Mouse (Mus musculus) liver, adult 2 months (tissue): ENCODE measurements around the gene Slc2a4. TPM values are rescaled to one million over a fixed set of nuclear protein-coding genes. Genes with fewer than 3 reads are reported as not detected.
A peak's percentile ranks its signal among the peaks of the same experiment; 100 is the strongest.

ENCODE experiments used
- DNase-seq: peaks from one replicate; pipeline ENCODE4 v3.0.0-alpha.2; 2011; ENCODE audit warnings: low read depth, low spot score; ENCODE audit errors: extremely low read depth
- H3K27ac ChIP-seq: fragments of 200-500 bp; replicated peaks from 2 replicates; pipeline ENCODE4 v1.5.1; 2012; ENCODE audit warnings: low read depth, mild to moderate bottlenecking, control low read depth, inconsistent platforms, low read length; ENCODE audit not compliant: insufficient read depth
- H3K27me3 ChIP-seq: fragments of 200-500 bp; 2 replicates; pipeline ENCODE4 v1.6.1; 2012; ENCODE audit warnings: mild to moderate bottlenecking, moderate library complexity, low read length, inconsistent platforms; ENCODE audit not compliant: control insufficient read depth, insufficient read depth
- H3K36me3 ChIP-seq: fragments of 200-500 bp; 2 replicates; pipeline ENCODE4 v1.6.1; 2012; ENCODE audit warnings: low read length, inconsistent platforms; ENCODE audit not compliant: control insufficient read depth, insufficient read depth
- H3K4me1 ChIP-seq: fragments of 200-500 bp; 2 replicates; pipeline ENCODE4 v1.6.1; 2011; ENCODE audit warnings: low read length; ENCODE audit not compliant: control insufficient read depth, insufficient read depth
- H3K4me3 ChIP-seq: fragments of 200-500 bp; 2 replicates; pipeline ENCODE4 v1.5.1; 2011; ENCODE audit warnings: low read depth, mild to moderate bottlenecking, control low read depth, low read length, moderate library complexity; ENCODE audit not compliant: insufficient read depth
- H3K79me2 ChIP-seq: fragments of 200-500 bp; 2 replicates; pipeline ENCODE4 v1.6.1; 2012; ENCODE audit warnings: inconsistent platforms, mild to moderate bottlenecking, low read length, moderate library complexity; ENCODE audit not compliant: control insufficient read depth, insufficient read depth
- H3K9ac ChIP-seq: fragments of 200-500 bp; 2 replicates; pipeline ENCODE4 v1.6.1; 2012; ENCODE audit warnings: low read depth, mild to moderate bottlenecking, control low read depth, inconsistent platforms, low read length
- CTCF ChIP-seq: fragments of 200-500 bp; IDR thresholded peaks from 2 replicates; pipeline ENCODE4 v1.5.1; 2011; ENCODE audit warnings: low read depth, low read length, control low read depth
- POLR2A ChIP-seq: fragments of 200-500 bp; IDR thresholded peaks from 2 replicates; pipeline ENCODE4 v1.6.1; 2011; ENCODE audit warnings: low read length, control low read depth; ENCODE audit not compliant: insufficient read depth; ENCODE audit errors: extremely low read depth
- WGBS: fragments of 180-500 bp; shearing (Covaris S2); methylation state at CpG from one replicate; pipeline ENCODE4 v1.1.7; 2018; 5-methylcytosine and 5-hydroxymethylcytosine counted together
- polyA plus RNA-seq: library from polyadenylated mRNA; depleted of rRNA; stranded (reverse); fragments of >200 nt; gene quantifications from 2 replicates; pipeline ENCODE4 v1.2.3, GENCODE M21; 2012; rRNA removed
- total RNA-seq: library from RNA; depleted of rRNA; stranded (reverse); fragments of >200 nt; gene quantifications from 2 replicates; pipeline ENCODE4 v1.2.3, GENCODE M21; 2014; rRNA removed

Slc2a4 gene
- total RNA-seq (0.60 and 0.83 TPM in 2 replicates), polyA plus RNA-seq (0.39 and 0.58 TPM in 2 replicates)

DNA sequence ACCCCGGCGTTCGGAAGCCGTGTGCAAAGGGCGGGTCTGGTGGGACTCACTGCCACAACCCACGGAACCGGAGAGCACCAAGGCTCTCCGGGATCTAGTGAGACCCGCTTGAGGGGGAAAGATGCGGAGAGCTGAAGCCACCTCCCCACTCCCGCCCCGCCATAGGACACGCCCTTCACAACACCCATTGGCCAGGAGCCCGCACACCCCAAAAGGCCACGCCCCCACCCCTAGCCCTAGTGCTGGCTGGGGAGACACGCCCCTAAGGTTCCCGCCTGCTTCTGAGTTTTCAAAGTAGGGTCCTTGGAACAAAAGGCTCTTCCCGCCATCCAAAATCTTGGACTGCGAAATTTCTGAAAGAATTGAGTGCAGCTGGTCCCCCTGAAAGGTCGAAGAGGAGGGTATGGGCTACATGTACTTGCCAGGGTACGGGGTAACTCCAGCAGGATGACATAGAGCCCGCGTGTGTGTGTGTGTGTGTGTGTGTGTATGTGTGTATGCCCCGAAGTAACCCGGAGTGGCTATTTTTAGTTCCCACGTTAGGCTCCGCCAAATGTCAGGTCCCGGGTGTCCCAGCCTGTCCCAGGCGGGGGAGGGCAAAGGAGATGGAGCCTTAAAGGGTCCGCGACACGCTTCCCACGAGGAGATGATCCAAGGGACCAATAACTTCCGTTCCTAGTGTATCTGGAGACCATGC lies at the start of gene Slc2a4:
Gene Slc2a4, minus strand, starts transcription at position 123 of the 697 bp plus-strand sequence.
- DNase-seq = peak; percentile 63
- no peak within 1 kb of the TSS; the same call in 1 of the 2 replicates for H3K27ac ChIP-seq
- H3K9ac ChIP-seq = no peak within 1 kb of the TSS; the same call in 1 of the 2 replicates
- H3K79me2 ChIP-seq = no peaks in the 10 kb centered on the region
- TF ChIP-seq CTCF (no peak), POLR2A (no peak)
- peaks cover 3% of the 10 kb centered on the region; the same call in 1 of the 2 replicates for H3K4me1 ChIP-seq
- no peaks in the 10 kb centered on the region for H3K36me3 ChIP-seq
- WGBS = 1% methylated on average over 34 of the region's 34 CpGs
- peak within 1 kb of the TSS; percentile 49; the same call in 1 of the 2 replicates for H3K4me3 ChIP-seq
- H3K27me3 ChIP-seq = no peaks in the 10 kb centered on the region

- H3K9ac ChIP-seq = peak overlapping the region; percentile 85
- H3K4me1 ChIP-seq = peaks cover 11% of the 10 kb centered on the region
- TF ChIP-seq POLR2A (peak; percentile 67; the same call in 1 of the 2 replicates), CTCF (no peak)
- H3K27ac ChIP-seq = peak overlapping the region; percentile 83
- peak overlapping the region; percentile 85 for H3K4me3 ChIP-seq
- no peaks in the 10 kb centered on the region for H3K27me3 ChIP-seq
- H3K79me2 ChIP-seq = peaks cover 22% of the 10 kb centered on the region
- DNase-seq = peak; percentile 56
- under 1% methylated on average over 29 of the region's 44 CpGs for WGBS
- peaks cover 11% of the 10 kb centered on the region; the same call in 1 of the 2 replicates for H3K36me3 ChIP-seq
Measured at GRCm38 (mm10) chr11:69997070-69997509, 49.1 kb upstream of the Slc2a4 start.

DNA sequence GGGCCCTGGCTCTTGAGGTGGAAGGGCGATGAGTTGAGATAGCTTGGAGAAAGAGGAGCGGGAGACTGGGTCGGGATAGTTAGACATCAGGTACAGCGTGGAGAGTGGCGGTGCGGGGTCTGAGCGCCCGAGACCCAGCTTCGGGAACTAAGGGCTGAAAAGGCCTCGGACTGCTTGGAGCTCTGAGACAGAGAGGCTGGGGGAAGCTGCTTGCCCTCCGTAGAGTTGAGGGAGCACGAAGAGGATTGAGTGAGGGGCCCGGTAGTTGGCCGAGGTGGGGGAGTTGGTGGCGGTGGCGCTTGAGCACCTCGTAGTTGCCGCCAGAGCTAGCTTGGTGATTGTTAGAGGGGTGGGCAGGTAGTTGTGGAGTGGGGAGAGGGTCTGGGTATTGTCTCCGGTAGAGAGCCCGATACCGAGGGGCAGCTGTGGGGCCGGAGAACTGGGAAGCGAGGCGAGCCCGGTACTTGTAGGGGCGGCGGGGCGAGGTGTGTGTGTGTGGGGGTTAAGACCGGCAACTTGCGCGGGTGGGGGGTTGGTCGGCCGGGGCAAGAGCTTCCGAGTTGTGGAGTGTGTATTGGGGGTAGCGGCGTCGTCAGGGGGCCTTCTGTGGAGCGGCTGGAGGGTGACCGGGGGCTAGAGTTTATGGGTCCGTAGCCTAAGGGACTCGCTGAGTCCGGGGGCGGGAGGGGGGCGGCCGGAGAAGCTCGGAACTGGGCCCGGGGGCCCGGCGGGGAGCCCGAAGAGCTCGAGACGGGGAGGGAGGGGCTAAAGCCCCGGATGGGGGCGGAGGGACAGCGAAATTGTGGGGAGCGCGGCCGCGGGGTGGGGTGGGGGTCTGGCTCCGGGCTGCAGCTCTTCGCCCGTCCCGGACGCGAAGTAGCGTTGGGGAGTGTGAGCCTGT lies 48.4 kb upstream of the Slc2a4 start:
- peak overlapping the region; percentile 83 for H3K27ac ChIP-seq
- H3K4me1 ChIP-seq = peaks cover 11% of the 10 kb centered on the region; the same call in 1 of the 2 replicates
- under 1% methylated on average over 54 of the region's 66 CpGs for WGBS
- no peaks in the 10 kb centered on the region for H3K27me3 ChIP-seq
- H3K79me2 ChIP-seq = peaks cover 22% of the 10 kb centered on the region; the same call in 1 of the 2 replicates
- H3K4me3 ChIP-seq = peak overlapping the region; percentile 85
- peaks cover 11% of the 10 kb centered on the region; the same call in 1 of the 2 replicates for H3K36me3 ChIP-seq
- DNase-seq = no peak
- TF ChIP-seq POLR2A (no peak), CTCF (no peak)
- peak overlapping the region; percentile 85 for H3K9ac ChIP-seq

DNA sequence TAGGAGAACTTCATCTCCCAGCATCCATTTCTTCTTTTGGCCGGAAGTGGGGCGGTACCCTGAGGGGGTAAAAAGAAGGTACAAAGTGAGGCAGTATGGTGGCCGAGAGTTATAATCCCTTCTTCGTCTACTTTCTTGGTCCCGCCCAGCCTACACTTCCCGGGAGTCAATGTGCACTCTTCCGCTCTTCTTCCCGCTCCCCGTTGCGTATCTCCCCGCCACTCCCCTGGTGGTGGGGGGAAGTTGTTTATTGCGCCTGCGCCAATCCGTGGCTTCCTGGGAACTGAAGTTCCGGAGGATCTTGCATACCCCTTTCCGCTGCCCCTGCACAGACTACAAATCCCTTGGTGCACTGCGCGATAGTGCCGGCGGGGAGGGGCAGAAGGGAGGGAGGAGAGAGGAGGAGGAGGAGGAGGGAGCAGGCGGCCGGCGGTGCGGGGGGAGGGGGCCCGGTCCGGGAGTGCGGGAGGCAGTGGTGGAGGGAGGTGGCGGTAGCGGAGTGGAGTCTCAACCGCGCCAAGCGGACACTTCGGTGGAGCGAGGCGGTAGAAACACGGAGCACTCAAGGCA lies 47.5 kb upstream of the Slc2a4 start, which contains the start of gene Phf23:
Gene Phf23, plus strand, starts transcription at position 387 of the 570 bp plus-strand sequence.
- Histone ChIP-seq H3K4me1 (peaks cover 5% of the 10 kb centered on the region; the same call in 1 of the 2 replicates), H3K9ac (peak within 1 kb of the TSS; percentile 85), H3K36me3 (peaks cover 11% of the 10 kb centered on the region; the same call in 1 of the 2 replicates), H3K27ac (peak within 1 kb of the TSS; percentile 79), H3K79me2 (peaks cover 16% of the 10 kb centered on the region; the same call in 1 of the 2 replicates), H3K27me3 (no peaks in the 10 kb centered on the region), H3K4me3 (peak within 1 kb of the TSS; percentile 85)
- DNase-seq = peak; percentile 98
- TF ChIP-seq POLR2A (peak; percentile 80; the same call in 1 of the 2 replicates), CTCF (peak; percentile 42; the same call in 1 of the 2 replicates)
- under 1% methylated on average over 34 of the region's 36 CpGs for WGBS
